Mouse (Mus musculus): ENCODE measurements around the gene Aak1.

GRCm38 (mm10) chr6:86950733-86951255 lies 101.5 kb downstream of the Aak1 start:
- TF ChIP-seq CTCF (IDR thresholded peaks at IDR 0.05; ENCODE audit: borderline replicate concordance, insufficient read depth, low read depth, low read length), result no peak
- TF ChIP-seq POLR2A (IDR thresholded peaks at IDR 0.05; ENCODE audit: borderline replicate concordance, insufficient read depth, low read length), result no peak

Measured in cerebellum, adult 2 months (tissue).